Mouse (Mus musculus) E14TG2a.4 (cell line): ENCODE data around the gene Raph1.

Source experiments
- CTCF ChIP-seq: conservative IDR thresholded peaks from 2 replicates; pipeline ENCODE4 v1.5.1; 2014; ENCODE audit warnings: low read length
- NANOG ChIP-seq: IDR thresholded peaks from 2 replicates; pipeline ENCODE4 v1.6.1; 2014; ENCODE audit warnings: borderline replicate concordance, low read length, mixed read lengths
- POU5F1 ChIP-seq: IDR thresholded peaks from 2 replicates; pipeline ENCODE4 v1.6.1; 2014; ENCODE audit warnings: low read length, borderline replicate concordance

DNA sequence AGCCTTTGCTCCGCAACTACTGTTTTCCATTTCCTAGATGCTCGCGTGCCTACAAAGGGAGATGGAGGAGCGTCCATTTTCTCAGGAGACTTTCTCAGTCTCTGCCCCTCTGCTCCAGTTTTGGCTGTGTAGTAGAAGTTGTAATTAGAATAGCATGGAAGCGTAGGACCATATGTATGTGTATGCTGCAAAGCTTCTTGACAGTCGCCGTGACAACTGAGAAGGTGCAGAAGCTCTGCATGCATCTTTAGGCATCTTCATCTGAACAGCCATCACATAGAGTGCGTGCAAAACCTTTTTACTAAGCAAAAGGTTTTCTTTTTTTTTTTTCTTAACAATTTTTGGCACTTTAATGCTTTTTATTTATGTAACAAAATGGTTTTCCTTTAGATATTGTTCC, 14.1 kb upstream of the Raph1 start:
- TF ChIP-seq CTCF: no peak
- no peak for TF ChIP-seq NANOG
- TF ChIP-seq POU5F1: no peak
